ENCODE assay signal across 28 mouse cellular contexts in genomic region chr17:48616205-48616604, GRCm38 (mm10).
DNase-seq lines count a peak whose midpoint lies in the region; ATAC-seq lines count a peak whose summit lies in the region.
"Had no signal": no experiment of that assay in that cellular context is flagged by ENCODE, and none has a peak within 500 bp of the region (broad histone marks: within the 10 kb centered on the region; RNA-seq: fewer than 3 reads in every experiment).

No protein-coding gene starts in this region.

- no peak overlapping the region for H3K4me3 ChIP-seq in midbrain, embryonic 11.5 days (ENCODE audit: low read depth, low read length)
- no peak overlapping the region for H3K4me3 ChIP-seq in midbrain, embryonic 10.5 days
- H3K4me3 ChIP-seq: forebrain, embryonic 10.5 days; forebrain, embryonic 13.5 days; heart, adult 2 months; heart, embryonic 12.5 days; heart, embryonic 15.5 days; hindbrain, embryonic 10.5 days; hindbrain, embryonic 13.5 days; intestine, embryonic 15.5 days had no signal

- H3K9me3 ChIP-seq in midbrain, embryonic 11.5 days (ENCODE audit: control insufficient read depth, low read length): no peaks in the 10 kb centered on the region
- peaks cover 9% of the 10 kb centered on the region for H3K9me3 ChIP-seq in midbrain, embryonic 10.5 days (replicated peaks)
- H3K9me3 ChIP-seq: heart, embryonic 15.5 days; intestine, embryonic 15.5 days had no signal

- H3K27me3 ChIP-seq in midbrain, embryonic 11.5 days (ENCODE audit: control insufficient read depth, insufficient read depth, low read length): no peaks in the 10 kb centered on the region
- no peaks in the 10 kb centered on the region for H3K27me3 ChIP-seq in midbrain, embryonic 10.5 days (ENCODE audit: low read depth, poor library complexity, severe bottlenecking)
- H3K27me3 ChIP-seq: forebrain, embryonic 13.5 days; heart, embryonic 12.5 days; heart, embryonic 15.5 days; hindbrain, embryonic 13.5 days; intestine, embryonic 15.5 days had no signal

- ATAC-seq in midbrain, embryonic 11.5 days (ENCODE audit: low FRiP score): no peak
- ATAC-seq: activated CD4-positive, CD25-positive, alpha-beta regulatory T cell, adult 4 months; CD4-positive, CD25-positive, alpha-beta regulatory T cell, adult 4 months; forebrain, embryonic 13.5 days; forebrain, embryonic 16.5 days; hindbrain, embryonic 16.5 days; intestine, embryonic 15.5 days had no signal

- H3K4me1 ChIP-seq in midbrain, embryonic 11.5 days (ENCODE audit: control insufficient read depth, insufficient read depth, low read length): no peaks in the 10 kb centered on the region
- peaks cover 17% of the 10 kb centered on the region for H3K4me1 ChIP-seq in midbrain, embryonic 10.5 days
- H3K4me1 ChIP-seq: forebrain, embryonic 13.5 days; heart, embryonic 12.5 days; heart, embryonic 15.5 days; intestine, embryonic 15.5 days had no signal

- no peak overlapping the region for H3K4me2 ChIP-seq in midbrain, embryonic 11.5 days
- H3K4me2 ChIP-seq: forebrain, embryonic 13.5 days; heart, embryonic 12.5 days; heart, embryonic 15.5 days; hindbrain, embryonic 13.5 days; intestine, embryonic 15.5 days had no signal

- DNase-seq in midbrain, embryonic 11.5 days (ENCODE audit: low spot score, missing footprints): peak; percentile 12
- no peak for DNase-seq in midbrain, embryonic 10.5 days (ENCODE audit: low spot score)
- DNase-seq in ES-CJ7 (ENCODE audit: low read depth, low spot score): peak; percentile 97
- DNase-seq in WW6 (ENCODE audit: low read depth, low spot score): peak; percentile 78
- DNase-seq in layer of hippocampus, adult 18-20 months (ENCODE audit: low spot score in 2 of 2): no peak
- no peak for DNase-seq in layer of hippocampus, adult 11-12 months (ENCODE audit: low spot score)
- DNase-seq: adrenal gland, adult 8-10 months; adrenal gland, postnatal 25 days; cerebellum, adult 11-12 months; cerebellum, adult 8-10 months; cerebellum, postnatal 10 days; cerebellum, postnatal 36 days; gastrocnemius, postnatal 14 days; heart, adult 2 months; heart, postnatal 10 days; heart, postnatal 36 days; kidney, adult 11 months had no signal

- WGBS in midbrain, embryonic 11.5 days: 32% methylated on average over 4 of the region's 4 CpGs
- WGBS in midbrain, embryonic 10.5 days: 34% methylated on average over 4 of the region's 4 CpGs

- no peaks in the 10 kb centered on the region for H3K36me3 ChIP-seq in midbrain, embryonic 11.5 days (ENCODE audit: control insufficient read depth, insufficient read depth, low read length)
- no peaks in the 10 kb centered on the region for H3K36me3 ChIP-seq in midbrain, embryonic 10.5 days
- H3K36me3 ChIP-seq: forebrain, embryonic 10.5 days; heart, embryonic 12.5 days; heart, embryonic 15.5 days; hindbrain, embryonic 10.5 days; hindbrain, embryonic 13.5 days; intestine, embryonic 15.5 days had no signal

- no peak overlapping the region for H3K9ac ChIP-seq in midbrain, embryonic 11.5 days (ENCODE audit: low read length)
- H3K9ac ChIP-seq: forebrain, embryonic 13.5 days; heart, embryonic 12.5 days; heart, embryonic 15.5 days; hindbrain, embryonic 13.5 days; intestine, embryonic 15.5 days had no signal

- no peak overlapping the region for H3K27ac ChIP-seq in midbrain, embryonic 11.5 days (ENCODE audit: low read depth, low read length)
- H3K27ac ChIP-seq in midbrain, embryonic 10.5 days (replicated peaks): no peak overlapping the region
- H3K27ac ChIP-seq: forebrain, embryonic 10.5 days; forebrain, embryonic 13.5 days; heart, adult 2 months; heart, embryonic 15.5 days; hindbrain, embryonic 10.5 days; hindbrain, embryonic 13.5 days; intestine, embryonic 15.5 days had no signal

Comparison
In these comparisons a context has a peak if more than half of its experiments do, and no peak if none do; other contexts are left out.
1. DNase-seq: peak in midbrain, embryonic 11.5 days (single experiment), ES-CJ7 (single experiment) and WW6 (single experiment); none in midbrain, embryonic 10.5 days (single experiment), layer of hippocampus, adult 18-20 months (0 of 2) and layer of hippocampus, adult 11-12 months (single experiment).